Mouse (Mus musculus): ENCODE measurements around the gene Calhm2. TPM values are rescaled to one million over a fixed set of nuclear protein-coding genes. Genes with fewer than 3 reads are reported as not detected.

Gene Calhm2
- polyA plus RNA-seq, 1 experiment: not detected

- no peak for TF ChIP-seq GATA1 (IDR thresholded peaks at IDR 0.05; ENCODE audit: low read length)
- TF ChIP-seq TAL1 (IDR thresholded peaks at IDR 0.05; ENCODE audit: low read length): no peak
- H3K9me3 ChIP-seq (ENCODE audit: control insufficient read depth, low read length): no peaks in the 10 kb centered on the region
- peaks cover 11% of the 10 kb centered on the region for H3K4me1 ChIP-seq (ENCODE audit: control insufficient read depth)
- peaks cover 27% of the 10 kb centered on the region for H3K27me3 ChIP-seq (ENCODE audit: control insufficient read depth)
- H3K4me3 ChIP-seq (replicated peaks): no peak overlapping the region
- peaks cover 9% of the 10 kb centered on the region for H3K36me3 ChIP-seq (ENCODE audit: control insufficient read depth)
Measured at GRCm38 (mm10) chr19:47137051-47137581, 978 bp downstream of the Calhm2 start.

- Histone ChIP-seq H3K36me3 (ENCODE audit: control insufficient read depth) (peaks cover 17% of the 10 kb centered on the region), H3K27me3 (ENCODE audit: control insufficient read depth) (peaks cover 27% of the 10 kb centered on the region), H3K9me3 (ENCODE audit: control insufficient read depth, low read length) (no peaks in the 10 kb centered on the region), H3K4me3 (replicated peaks) (no peak overlapping the region), H3K4me1 (ENCODE audit: control insufficient read depth) (peaks cover 11% of the 10 kb centered on the region)
- no peak for TF ChIP-seq TAL1 (IDR thresholded peaks at IDR 0.05; ENCODE audit: low read length)
- TF ChIP-seq GATA1 (IDR thresholded peaks at IDR 0.05; ENCODE audit: low read length): no peak
Measured at GRCm38 (mm10) chr19:47136170-47136569, 1.9 kb downstream of the Calhm2 start.

DNA sequence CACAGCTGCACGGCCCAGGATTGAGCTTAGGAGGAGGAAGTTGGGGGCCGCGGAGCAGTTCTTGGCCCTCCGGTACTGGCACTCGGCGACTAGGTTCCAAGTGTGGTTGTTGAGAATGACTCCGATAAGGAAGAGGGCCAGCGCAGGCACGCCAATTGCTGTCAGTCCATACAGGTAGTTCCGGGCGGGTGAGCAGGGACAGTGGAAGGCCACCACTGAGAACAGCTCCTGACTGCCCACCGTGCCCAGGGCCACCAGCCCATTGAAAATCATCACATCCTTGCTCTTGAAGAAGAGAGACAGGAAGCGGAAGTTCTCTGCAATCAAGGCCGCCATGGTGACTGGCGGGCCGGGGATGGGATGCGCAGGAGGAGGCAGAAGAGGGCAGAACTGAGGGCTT is 2.5 kb downstream of the Calhm2 start:
- TF ChIP-seq GATA1 (IDR thresholded peaks at IDR 0.05; ENCODE audit: low read length) (no peak), TAL1 (IDR thresholded peaks at IDR 0.05; ENCODE audit: low read length) (no peak)
- H3K27me3 ChIP-seq (ENCODE audit: control insufficient read depth): peaks cover 27% of the 10 kb centered on the region
- no peaks in the 10 kb centered on the region for H3K9me3 ChIP-seq (ENCODE audit: control insufficient read depth, low read length)
- no peak overlapping the region for H3K4me3 ChIP-seq (replicated peaks)
- H3K4me1 ChIP-seq (ENCODE audit: control insufficient read depth): peaks cover 11% of the 10 kb centered on the region
- peaks cover 23% of the 10 kb centered on the region for H3K36me3 ChIP-seq (ENCODE audit: control insufficient read depth)

DNA sequence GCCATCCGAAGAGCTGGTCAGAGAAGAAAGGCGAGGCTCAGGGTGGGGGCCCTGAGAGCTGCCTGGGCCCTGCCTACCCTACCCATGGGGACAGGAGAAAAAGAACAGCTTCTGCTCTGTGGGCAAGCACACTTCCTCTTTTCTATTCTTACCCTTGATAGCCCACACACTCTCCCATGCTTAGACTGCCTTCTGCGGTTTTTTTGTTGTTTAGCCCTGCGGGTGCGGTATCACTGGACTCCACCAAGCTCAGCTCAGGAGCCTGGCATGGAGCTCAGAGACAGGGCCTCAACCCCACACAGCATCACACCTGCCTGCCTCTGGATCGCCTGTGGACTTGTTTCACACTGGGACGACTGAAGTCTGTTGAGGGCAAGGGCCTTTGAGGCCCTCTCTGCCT is 4.9 kb downstream of the Calhm2 start:
- peaks cover 12% of the 10 kb centered on the region for H3K27me3 ChIP-seq (ENCODE audit: control insufficient read depth)
- TF ChIP-seq TAL1 (IDR thresholded peaks at IDR 0.05; ENCODE audit: low read length): no peak
- TF ChIP-seq GATA1 (IDR thresholded peaks at IDR 0.05; ENCODE audit: low read length): no peak
- no peak overlapping the region for H3K4me3 ChIP-seq (replicated peaks)
- H3K9me3 ChIP-seq (ENCODE audit: control insufficient read depth, low read length): no peaks in the 10 kb centered on the region
- peaks cover 47% of the 10 kb centered on the region for H3K36me3 ChIP-seq (ENCODE audit: control insufficient read depth)
- peaks cover 11% of the 10 kb centered on the region for H3K4me1 ChIP-seq (ENCODE audit: control insufficient read depth)

DNA sequence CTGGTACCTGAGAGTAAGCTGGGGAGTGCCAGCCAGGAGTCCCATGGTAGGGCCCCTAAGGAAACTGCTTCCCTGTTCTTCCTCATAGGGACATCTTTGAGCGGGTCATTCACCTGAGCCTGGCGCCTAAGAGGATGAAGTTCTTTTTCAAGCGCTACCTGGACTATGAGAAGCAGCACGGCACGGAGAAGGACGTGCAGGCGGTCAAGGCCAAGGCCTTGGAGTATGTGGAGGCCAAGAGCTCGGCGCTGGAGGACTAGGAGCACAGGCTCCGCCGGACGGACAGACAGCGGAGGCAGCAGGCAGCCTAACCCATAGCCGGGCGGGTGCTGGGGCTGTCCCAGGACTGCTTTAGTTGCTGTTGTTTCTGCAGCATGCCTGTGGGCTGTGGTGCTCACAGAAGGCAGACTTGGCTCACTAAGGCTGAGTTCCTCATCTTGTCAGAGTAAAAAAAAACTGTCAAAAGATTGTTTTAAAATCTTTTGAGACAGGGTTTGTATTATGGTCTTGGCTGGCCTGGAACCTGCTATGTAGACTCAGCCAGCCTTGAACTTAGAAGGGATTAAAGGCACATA is 7.5 kb downstream of the Calhm2 start:
- Histone ChIP-seq H3K4me1 (ENCODE audit: control insufficient read depth) (no peaks in the 10 kb centered on the region; the same call in 1 of the 2 replicates), H3K36me3 (ENCODE audit: control insufficient read depth) (peaks cover 72% of the 10 kb centered on the region), H3K9me3 (ENCODE audit: control insufficient read depth, low read length) (no peaks in the 10 kb centered on the region), H3K4me3 (replicated peaks) (no peak overlapping the region), H3K27me3 (ENCODE audit: control insufficient read depth) (no peaks in the 10 kb centered on the region)
- TF ChIP-seq GATA1 (IDR thresholded peaks at IDR 0.05; ENCODE audit: low read length) (no peak), TAL1 (IDR thresholded peaks at IDR 0.05; ENCODE audit: low read length) (no peak)

GRCm38 (mm10) chr19:47128835-47129234 is 9.3 kb downstream of the Calhm2 start:
- peaks cover 89% of the 10 kb centered on the region for H3K36me3 ChIP-seq (ENCODE audit: control insufficient read depth)
- H3K4me1 ChIP-seq (ENCODE audit: control insufficient read depth): no peaks in the 10 kb centered on the region; the same call in 1 of the 2 replicates
- no peaks in the 10 kb centered on the region for H3K9me3 ChIP-seq (ENCODE audit: control insufficient read depth, low read length)
- no peaks in the 10 kb centered on the region for H3K27me3 ChIP-seq (ENCODE audit: control insufficient read depth)
- TF ChIP-seq TAL1 (IDR thresholded peaks at IDR 0.05; ENCODE audit: low read length): no peak
- no peak for TF ChIP-seq GATA1 (IDR thresholded peaks at IDR 0.05; ENCODE audit: low read length)
- H3K4me3 ChIP-seq (replicated peaks): no peak overlapping the region

DNA sequence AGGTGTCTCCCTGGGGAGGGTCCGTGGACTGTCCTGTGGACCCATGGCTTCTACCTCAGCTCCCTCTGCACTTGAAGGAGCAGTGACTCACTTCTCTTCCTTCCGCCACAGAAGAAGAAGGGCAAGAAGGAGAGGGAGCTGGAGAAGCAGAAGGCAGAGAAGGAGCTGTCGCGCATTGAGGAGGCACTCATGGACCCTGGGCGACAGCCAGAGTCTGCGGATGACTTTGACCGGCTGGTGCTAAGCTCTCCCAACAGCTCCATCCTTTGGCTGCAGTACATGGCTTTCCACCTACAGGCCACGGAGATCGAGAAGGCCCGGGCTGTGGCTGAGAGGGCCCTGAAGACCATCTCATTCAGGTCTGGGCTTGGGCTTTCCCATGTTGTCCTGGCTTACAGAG is 9.9 kb downstream of the Calhm2 start:
- no peak for TF ChIP-seq GATA1 (IDR thresholded peaks at IDR 0.05; ENCODE audit: low read length)
- H3K27me3 ChIP-seq (ENCODE audit: control insufficient read depth): no peaks in the 10 kb centered on the region
- H3K4me3 ChIP-seq (replicated peaks): no peak overlapping the region
- H3K9me3 ChIP-seq (ENCODE audit: control insufficient read depth, low read length): no peaks in the 10 kb centered on the region
- peaks cover 93% of the 10 kb centered on the region for H3K36me3 ChIP-seq (ENCODE audit: control insufficient read depth)
- H3K4me1 ChIP-seq (ENCODE audit: control insufficient read depth): no peaks in the 10 kb centered on the region; the same call in 1 of the 2 replicates

DNA sequence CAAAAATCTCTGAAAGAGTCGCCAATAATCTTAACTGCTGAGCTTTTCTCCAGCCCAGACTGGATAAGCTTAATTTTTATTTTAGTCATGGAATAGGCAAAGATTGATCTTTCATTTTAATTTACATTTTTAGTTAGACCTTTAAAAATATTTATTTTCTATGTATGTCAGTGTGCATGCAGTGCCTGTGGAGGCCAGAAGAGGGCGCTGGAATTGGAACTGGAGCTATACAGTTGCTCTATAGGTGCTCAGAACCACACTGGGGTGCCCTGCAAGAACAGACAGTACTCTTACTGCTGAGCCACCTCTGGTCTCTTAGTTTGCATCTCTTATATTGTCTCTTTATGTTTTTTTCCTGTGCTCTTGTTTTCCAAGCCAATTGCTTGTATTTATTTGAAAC is 15.3 kb downstream of the Calhm2 start:
- Histone ChIP-seq H3K4me3 (replicated peaks) (no peak overlapping the region), H3K9me3 (ENCODE audit: control insufficient read depth, low read length) (no peaks in the 10 kb centered on the region), H3K4me1 (ENCODE audit: control insufficient read depth) (peaks cover 4% of the 10 kb centered on the region), H3K36me3 (ENCODE audit: control insufficient read depth) (peaks cover 81% of the 10 kb centered on the region), H3K27me3 (ENCODE audit: control insufficient read depth) (no peaks in the 10 kb centered on the region)
- TF ChIP-seq GATA1 (IDR thresholded peaks at IDR 0.05; ENCODE audit: low read length) (no peak), TAL1 (IDR thresholded peaks at IDR 0.05; ENCODE audit: low read length) (no peak)

GRCm38 (mm10) chr19:47121054-47121453 is 17.0 kb downstream of the Calhm2 start:
- Histone ChIP-seq H3K4me3 (replicated peaks) (no peak overlapping the region), H3K36me3 (ENCODE audit: control insufficient read depth) (peaks cover 81% of the 10 kb centered on the region), H3K4me1 (ENCODE audit: control insufficient read depth) (peaks cover 4% of the 10 kb centered on the region), H3K27me3 (ENCODE audit: control insufficient read depth) (no peaks in the 10 kb centered on the region), H3K9me3 (ENCODE audit: control insufficient read depth, low read length) (no peaks in the 10 kb centered on the region)
- TF ChIP-seq GATA1 (IDR thresholded peaks at IDR 0.05; ENCODE audit: low read length) (no peak), TAL1 (IDR thresholded peaks at IDR 0.05; ENCODE audit: low read length) (no peak)

DNA sequence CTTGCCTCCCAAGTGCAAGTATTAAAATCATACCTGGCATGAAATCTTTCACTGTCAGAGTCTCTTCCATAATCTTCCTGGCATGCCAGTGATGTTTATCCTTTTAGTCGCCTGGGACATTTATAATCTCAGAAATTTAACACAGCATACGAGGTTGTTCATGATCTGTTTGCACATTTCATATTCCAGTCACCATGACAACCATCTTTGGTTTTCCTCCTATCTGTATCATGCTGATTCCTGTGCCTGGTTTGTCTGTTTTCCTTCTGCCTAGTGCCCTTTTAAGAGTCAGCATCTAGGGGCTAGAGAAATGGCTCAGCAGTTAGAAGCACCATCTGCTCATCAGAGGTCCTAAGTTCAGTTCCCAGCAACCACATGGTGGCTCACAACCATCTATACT is 19.5 kb downstream of the Calhm2 start:
- H3K4me1 ChIP-seq (ENCODE audit: control insufficient read depth): peaks cover 4% of the 10 kb centered on the region
- TF ChIP-seq TAL1 (IDR thresholded peaks at IDR 0.05; ENCODE audit: low read length) (no peak), GATA1 (IDR thresholded peaks at IDR 0.05; ENCODE audit: low read length) (no peak)
- H3K4me3 ChIP-seq (replicated peaks): no peak overlapping the region
- H3K27me3 ChIP-seq (ENCODE audit: control insufficient read depth): no peaks in the 10 kb centered on the region
- H3K9me3 ChIP-seq (ENCODE audit: control insufficient read depth, low read length): no peaks in the 10 kb centered on the region
- peaks cover 78% of the 10 kb centered on the region for H3K36me3 ChIP-seq (ENCODE audit: control insufficient read depth)

All from erythroblast, embryonic 14.5 days (primary cell).